ENCODE assay signal across 16 mouse cellular contexts in genomic region chr15:77134483-77134882, GRCm38 (mm10).
"Had no signal": no experiment of that assay in that cellular context is flagged by ENCODE, and none has a peak within 500 bp of the region (broad histone marks: within the 10 kb centered on the region; RNA-seq: fewer than 3 reads in every experiment).

No protein-coding gene starts in this region.

- H3K9ac ChIP-seq: neural tube, embryonic 13.5 days; neural tube, embryonic 15.5 days; stomach, embryonic 15.5 days had no signal

- DNase-seq: retina, postnatal 1 day; right cerebral cortex, adult 18-20 months; right cerebral cortex, postnatal 14 days; right cerebral cortex, postnatal 25 days; right cerebral cortex, postnatal 4 days; spleen, adult 18-20 months; thymus, adult 18-20 months; thymus, adult 2 months; thymus, postnatal 14 days; thymus, postnatal 25 days; thymus, postnatal 36 days; thymus, postnatal 4 days had no signal

- H3K27ac ChIP-seq: neural tube, embryonic 13.5 days; neural tube, embryonic 15.5 days; stomach, embryonic 15.5 days; stomach, postnatal 0 days had no signal

- H3K9me3 ChIP-seq: neural tube, embryonic 13.5 days; neural tube, embryonic 15.5 days; stomach, embryonic 15.5 days had no signal

- H3K27me3 ChIP-seq: neural tube, embryonic 13.5 days; neural tube, embryonic 15.5 days; stomach, embryonic 15.5 days had no signal

- H3K4me2 ChIP-seq: neural tube, embryonic 13.5 days; neural tube, embryonic 15.5 days; stomach, embryonic 15.5 days had no signal

- H3K4me3 ChIP-seq: neural tube, embryonic 13.5 days; neural tube, embryonic 15.5 days; stomach, embryonic 15.5 days had no signal
